Mouse (Mus musculus) ovary, adult 18-20 months (tissue): Measurements from ENCODE around the gene Hpdl.
A peak's percentile ranks its signal among the peaks of the same experiment; 100 is the strongest.

Source experiments
- DNase-seq: peaks from one replicate; pipeline ENCODE4 v3.0.0; 2022; ENCODE audit warnings: low spot score, mixed read lengths

The Hpdl gene

GRCm38 (mm10) chr4:116799901-116800300, 21.6 kb downstream of the Hpdl start:
- no peak for DNase-seq

GRCm38 (mm10) chr4:116796442-116797110, 24.9 kb downstream of the Hpdl start:
- DNase-seq = no peak

- no peak for DNase-seq
Measured at GRCm38 (mm10) chr4:116794273-116794672, 27.2 kb downstream of the Hpdl start.

- no peak for DNase-seq
Measured at GRCm38 (mm10) chr4:116792453-116792852, 29.1 kb downstream of the Hpdl start.

- DNase-seq = peak; percentile 41
Measured at GRCm38 (mm10) chr4:116788956-116789355, 32.6 kb downstream of the Hpdl start.

GRCm38 (mm10) chr4:116787985-116788760, 33.3 kb downstream of the Hpdl start:
- no peak for DNase-seq

GRCm38 (mm10) chr4:116786587-116786986, 34.9 kb downstream of the Hpdl start:
- DNase-seq = no peak

- DNase-seq = no peak
Measured at GRCm38 (mm10) chr4:116782171-116782570, 39.3 kb downstream of the Hpdl start.

- DNase-seq = no peak
Measured at GRCm38 (mm10) chr4:116781366-116781765, 40.1 kb downstream of the Hpdl start.

GRCm38 (mm10) chr4:116780541-116780940, 41.0 kb downstream of the Hpdl start:
- DNase-seq = no peak

- no peak for DNase-seq
Measured at GRCm38 (mm10) chr4:116777079-116777478, 44.4 kb downstream of the Hpdl start.

GRCm38 (mm10) chr4:116776391-116776790, 45.1 kb downstream of the Hpdl start:
- no peak for DNase-seq
